18 mouse cellular contexts compared by ENCODE assay signal in genomic region chr2:72502041-72502813, GRCm38 (mm10). TPM values are rescaled to one million over a fixed set of nuclear protein-coding genes. Genes with fewer than 3 reads are reported as not detected.
DNase-seq lines count a peak whose midpoint lies in the region; ATAC-seq and TF ChIP-seq lines count a peak whose summit lies in the region.
"Had no signal": no experiment of that assay in that cellular context is flagged by ENCODE, and none has a peak within 500 bp of the region (broad histone marks: within the 10 kb centered on the region; RNA-seq: fewer than 3 reads in every experiment).

No protein-coding gene starts in this region.

- ATAC-seq in lung, embryonic 15.5 days (ENCODE audit: borderline replicate concordance, extremely low read depth, low FRiP score, low TSS enrichment), result peak; percentile 78
- ATAC-seq in CD4-positive, CD25-positive, alpha-beta regulatory T cell, adult 4 months, result no peak
- ATAC-seq: midbrain, embryonic 13.5 days had no signal

- no peak overlapping the region for H3K4me3 ChIP-seq in kidney, adult 2 months (ENCODE audit: insufficient read depth, low read depth, low read length)
- H3K4me3 ChIP-seq in lung, embryonic 15.5 days, result no peak overlapping the region
- H3K4me3 ChIP-seq: embryonic facial prominence, embryonic 10.5 days; heart, embryonic 15.5 days; kidney, embryonic 15.5 days; limb, embryonic 13.5 days; midbrain, embryonic 13.5 days; neural tube, embryonic 13.5 days had no signal

- no peak overlapping the region for H3K9ac ChIP-seq in lung, embryonic 15.5 days
- H3K9ac ChIP-seq: heart, embryonic 15.5 days; kidney, embryonic 15.5 days; limb, embryonic 13.5 days; liver, embryonic 14.5 days; midbrain, embryonic 13.5 days; neural tube, embryonic 13.5 days had no signal

- peak; percentile 30 for DNase-seq in kidney, postnatal 10 days
- no peak for DNase-seq in kidney, adult 2 months
- DNase-seq in lung, postnatal 4 days, result peak; percentile 63 to 76
- DNase-seq in layer of hippocampus, adult 11-12 months (ENCODE audit: low spot score), result no peak
- DNase-seq in thymus, postnatal 36 days, result no peak
- DNase-seq: adrenal gland, postnatal 25 days; cerebellum, adult 18-20 months; gastrocnemius, postnatal 36 days; right cerebral cortex, adult 18-20 months had no signal

- H3K27ac ChIP-seq in kidney, adult 2 months (ENCODE audit: insufficient read depth, low read depth, low read length), result no peak overlapping the region
- peak overlapping the region; percentile 55 for H3K27ac ChIP-seq in lung, embryonic 15.5 days
- H3K27ac ChIP-seq: embryonic facial prominence, embryonic 10.5 days; heart, embryonic 15.5 days; kidney, embryonic 15.5 days; limb, embryonic 13.5 days; liver, embryonic 14.5 days; midbrain, embryonic 13.5 days; neural tube, embryonic 13.5 days had no signal

- no peak for TF ChIP-seq CTCF in kidney, adult 2 months (conservative IDR thresholded peaks at IDR 0.05; ENCODE audit: insufficient read depth, insufficient read length, low read depth, low read length)

- H3K36me3 ChIP-seq in kidney, adult 2 months (ENCODE audit: control insufficient read depth, insufficient read depth, low read length), result no peaks in the 10 kb centered on the region
- no peaks in the 10 kb centered on the region for H3K36me3 ChIP-seq in lung, embryonic 15.5 days
- H3K36me3 ChIP-seq: embryonic facial prominence, embryonic 10.5 days; heart, embryonic 15.5 days; kidney, embryonic 15.5 days; limb, embryonic 13.5 days; midbrain, embryonic 13.5 days; neural tube, embryonic 13.5 days had no signal

- H3K9me3 ChIP-seq in lung, embryonic 15.5 days, result no peaks in the 10 kb centered on the region
- H3K9me3 ChIP-seq: embryonic facial prominence, embryonic 10.5 days; heart, embryonic 15.5 days; kidney, embryonic 15.5 days; limb, embryonic 13.5 days; midbrain, embryonic 13.5 days; neural tube, embryonic 13.5 days had no signal

- no peaks in the 10 kb centered on the region for H3K27me3 ChIP-seq in kidney, adult 2 months (replicated peaks; ENCODE audit: control insufficient read depth, insufficient read depth, low read length)
- H3K27me3 ChIP-seq in lung, embryonic 15.5 days, result 0 out of 2 replicates have a peak, but pooled peaks cover 6% of the 10 kb centered on the region

- WGBS in kidney, adult 2 months, result 81% methylated on average over 16 of the region's 16 CpGs
- 35% methylated on average over 16 of the region's 16 CpGs for WGBS in lung, embryonic 15.5 days

- no peaks in the 10 kb centered on the region for H3K4me1 ChIP-seq in kidney, adult 2 months (ENCODE audit: control insufficient read depth, insufficient read depth, low read length)
- peaks cover 16% of the 10 kb centered on the region for H3K4me1 ChIP-seq in lung, embryonic 15.5 days

- TF ChIP-seq POLR2A in kidney, adult 2 months (IDR thresholded peaks at IDR 0.05; ENCODE audit: low read depth, low read length), result no peak

- peak overlapping the region; percentile 3; the same call in 1 of the 2 replicates for H3K4me2 ChIP-seq in lung, embryonic 15.5 days
- H3K4me2 ChIP-seq: heart, embryonic 15.5 days; kidney, embryonic 15.5 days; limb, embryonic 13.5 days; midbrain, embryonic 13.5 days; neural tube, embryonic 13.5 days had no signal

RNA-seq across cellular contexts. Expression of gene Cdca7, which starts 26.3 kb away (rescaled TPM):
- 1.4 and 1.7 TPM in 2 replicates for polyA plus RNA-seq in kidney, adult 2 months (2012; rRNA removed)
- polyA plus RNA-seq in lung, embryonic 15.5 days (2015; fragmentation: Nextera tagmentation; extraction: Ambion mirVana), result 149 and 157 TPM in 2 replicates
- 10 to 100 TPM; 30.9 to 39.3 TPM for polyA plus RNA-seq in CD4-positive, CD25-positive, alpha-beta regulatory T cell, adult 4 months (2017; shearing (Covaris generic))

Comparison
In these comparisons a context has a peak if more than half of its experiments do, and no peak if none do; other contexts are left out.
1. DNase-seq: peak in kidney, postnatal 10 days (single experiment) and lung, postnatal 4 days (2 of 2); none in kidney, adult 2 months (single experiment), layer of hippocampus, adult 11-12 months (single experiment) and thymus, postnatal 36 days (0 of 2).
2. RNA of gene Cdca7, which starts 26.3 kb away (polyA plus RNA-seq): 149 to 157 TPM in lung, embryonic 15.5 days and 30.9 to 39.3 TPM in CD4-positive, CD25-positive, alpha-beta regulatory T cell, adult 4 months; 1.4 to 1.7 TPM in kidney, adult 2 months; every median in the first group is over 10 times any median in the second.